Mouse (Mus musculus) forebrain, embryonic 15.5 days (tissue): ENCODE data around the gene Gna15. TPM values are rescaled to one million over a fixed set of nuclear protein-coding genes. Genes with fewer than 3 reads are reported as not detected.

ENCODE experiments used
- ATAC-seq: fragments of 200-750 bp; cut with Nextera tagmentation; replicated peaks from 2 replicates; pipeline ENCODE4 v1.8.0; 2017; ENCODE audit warnings: mild to moderate bottlenecking, moderate TSS enrichment, moderate library complexity
- H3K27ac ChIP-seq: fragments of 300-500 bp; sonication (generic); replicated peaks from 2 replicates; pipeline ENCODE4 v1.5.1; 2015; ENCODE audit warnings: mild to moderate bottlenecking, inconsistent platforms
- H3K27me3 ChIP-seq: fragments of 300-500 bp; sonication (generic); 2 replicates; pipeline ENCODE4 v1.6.1; 2015; ENCODE audit warnings: inconsistent platforms
- H3K36me3 ChIP-seq: fragments of 300-500 bp; sonication (generic); 2 replicates; pipeline ENCODE4 v1.6.1; 2015; ENCODE audit warnings: mild to moderate bottlenecking, inconsistent platforms
- H3K4me1 ChIP-seq: fragments of 300-500 bp; sonication (generic); 2 replicates; pipeline ENCODE4 v1.6.1; 2015; ENCODE audit warnings: inconsistent platforms
- H3K4me2 ChIP-seq: fragments of 300-500 bp; sonication (generic); replicated peaks from 2 replicates; pipeline ENCODE4 v1.6.1; 2015; ENCODE audit warnings: mild to moderate bottlenecking, inconsistent platforms
- H3K4me3 ChIP-seq: fragments of 300-500 bp; sonication (generic); 2 replicates; pipeline ENCODE4 v1.5.1; 2015; ENCODE audit warnings: mild to moderate bottlenecking, inconsistent platforms
- H3K9ac ChIP-seq: fragments of 300-500 bp; sonication (generic); replicated peaks from 2 replicates; pipeline ENCODE4 v1.6.1; 2015; ENCODE audit warnings: mild to moderate bottlenecking, inconsistent platforms
- H3K9me3 ChIP-seq: fragments of 300-500 bp; sonication (generic); 2 replicates; pipeline ENCODE4 v1.6.1; 2016; ENCODE audit warnings: inconsistent platforms
- WGBS: fragments of 180-500 bp; shearing (Covaris S2); methylation state at CpG from one replicate; pipeline ENCODE4 v1.1.7; 2015; ENCODE audit warnings: mixed read lengths; 5-methylcytosine and 5-hydroxymethylcytosine counted together
- polyA plus RNA-seq: library from polyadenylated mRNA; unstranded; fragments of >200 nt; fragmentation: Nextera tagmentation; extraction: Ambion mirVana; gene quantifications from 2 replicates; pipeline ENCODE4 v1.2.1, GENCODE M21; 2015

Gene Gna15
- polyA plus RNA-seq, 1 experiment from 2014 or later: 0.84 TPM

DNA sequence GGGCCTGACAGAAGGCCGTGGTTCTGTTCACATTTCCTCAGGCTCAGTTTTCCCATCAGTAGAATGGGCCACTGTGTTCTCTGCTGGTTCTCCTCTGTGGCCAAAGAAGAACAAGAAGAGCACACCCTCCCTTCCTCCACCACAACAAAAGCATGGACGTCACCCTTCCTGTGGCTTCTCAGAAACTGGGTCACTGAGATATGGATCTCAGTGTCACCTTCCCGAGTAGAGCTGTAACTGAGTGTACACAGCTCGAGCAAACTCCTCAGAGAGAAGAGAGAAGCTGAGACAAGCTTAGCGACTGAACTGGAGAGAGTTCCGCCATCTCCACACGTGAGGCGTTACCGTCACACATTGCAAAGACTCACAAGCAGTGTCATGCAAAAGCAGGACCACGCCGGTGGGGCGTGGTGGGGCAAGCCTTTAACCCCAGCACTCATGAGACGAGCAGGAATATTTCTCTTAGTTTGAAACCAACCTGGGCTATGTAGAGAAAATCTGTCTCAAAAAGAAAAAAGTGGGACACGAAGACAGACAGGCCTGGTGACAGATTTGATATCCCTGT, 13.7 kb downstream of the Gna15 start:
- ATAC-seq: no peak
- no peaks in the 10 kb centered on the region for H3K36me3 ChIP-seq
- no peak overlapping the region for H3K9ac ChIP-seq
- no peak overlapping the region for H3K4me3 ChIP-seq
- H3K9me3 ChIP-seq: no peaks in the 10 kb centered on the region
- WGBS: 80% methylated on average over 14 of the region's 14 CpGs
- 0 out of 2 replicates have a peak, but pooled peaks cover 8% of the 10 kb centered on the region for H3K27me3 ChIP-seq
- no peaks in the 10 kb centered on the region for H3K4me1 ChIP-seq
- H3K4me2 ChIP-seq: no peak overlapping the region
- no peak overlapping the region for H3K27ac ChIP-seq

DNA sequence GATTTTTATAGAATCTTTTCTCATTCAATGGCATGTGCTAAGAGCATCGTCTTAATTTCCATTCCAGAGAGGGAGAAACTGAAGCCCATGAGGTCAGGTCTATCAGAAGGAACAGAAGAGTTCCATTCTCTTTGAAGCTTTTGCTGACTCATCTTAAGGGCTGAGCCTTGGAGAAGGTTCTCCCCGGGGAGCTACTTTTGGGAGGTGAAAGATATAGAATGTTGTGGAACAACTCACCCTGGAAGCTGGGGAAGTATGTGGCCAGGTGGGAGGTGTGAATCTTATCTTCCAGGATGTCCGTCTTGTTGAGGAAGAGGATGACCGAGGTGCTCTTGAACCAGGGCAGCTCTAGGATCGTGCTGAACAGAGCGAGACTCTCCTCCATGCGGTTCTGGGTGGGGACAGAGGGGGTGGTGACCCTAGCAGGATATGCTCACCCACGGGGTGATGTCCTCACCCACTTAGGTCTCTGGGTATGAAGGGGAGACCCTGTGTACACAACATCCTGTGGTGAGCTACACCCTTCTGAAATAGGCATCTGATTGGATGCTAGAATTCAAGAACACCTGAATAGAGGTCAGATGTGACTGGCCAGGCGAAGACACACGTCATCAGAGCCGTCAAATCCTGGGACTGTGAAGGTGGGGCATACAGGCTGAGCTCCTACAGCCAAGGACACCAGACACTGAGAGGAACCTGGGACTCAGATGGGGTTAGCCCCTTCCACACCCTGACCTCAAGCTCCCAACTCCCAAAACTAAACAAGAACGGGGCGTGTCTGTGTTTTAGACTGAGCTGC, 16.1 kb downstream of the Gna15 start:
- no peaks in the 10 kb centered on the region for H3K36me3 ChIP-seq
- no peak overlapping the region for H3K27ac ChIP-seq
- no peak for ATAC-seq
- H3K4me3 ChIP-seq: no peak overlapping the region
- 0 out of 2 replicates have a peak, but pooled peaks cover 8% of the 10 kb centered on the region for H3K27me3 ChIP-seq
- H3K4me2 ChIP-seq: no peak overlapping the region
- H3K9me3 ChIP-seq: no peaks in the 10 kb centered on the region
- H3K9ac ChIP-seq: no peak overlapping the region
- H3K4me1 ChIP-seq: 0 out of 2 replicates have a peak, but pooled peaks cover 1% of the 10 kb centered on the region
- 80% methylated on average over 13 of the region's 13 CpGs for WGBS

DNA sequence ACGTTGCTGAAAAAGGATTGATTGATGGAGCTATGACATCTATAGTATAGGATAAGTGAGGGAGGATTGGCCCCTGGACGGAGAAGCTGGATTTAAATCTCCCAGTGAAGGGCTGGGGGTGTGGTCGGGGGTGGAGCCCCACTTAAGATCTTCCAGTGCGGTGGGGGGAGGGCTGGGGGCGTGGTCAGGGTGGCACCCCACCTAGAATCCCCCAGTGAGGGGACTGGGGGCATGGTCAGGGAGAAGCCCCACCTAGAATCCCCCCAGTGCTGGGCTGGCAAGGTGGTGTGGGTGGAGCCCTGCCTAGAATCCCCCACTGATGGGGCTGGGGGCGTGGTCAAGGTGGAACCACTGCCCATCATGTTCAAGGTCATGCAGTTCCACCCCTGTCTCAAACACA, 16.9 kb downstream of the Gna15 start:
- Histone ChIP-seq H3K27ac (no peak overlapping the region), H3K4me1 (0 out of 2 replicates have a peak, but pooled peaks cover 3% of the 10 kb centered on the region)

DNA sequence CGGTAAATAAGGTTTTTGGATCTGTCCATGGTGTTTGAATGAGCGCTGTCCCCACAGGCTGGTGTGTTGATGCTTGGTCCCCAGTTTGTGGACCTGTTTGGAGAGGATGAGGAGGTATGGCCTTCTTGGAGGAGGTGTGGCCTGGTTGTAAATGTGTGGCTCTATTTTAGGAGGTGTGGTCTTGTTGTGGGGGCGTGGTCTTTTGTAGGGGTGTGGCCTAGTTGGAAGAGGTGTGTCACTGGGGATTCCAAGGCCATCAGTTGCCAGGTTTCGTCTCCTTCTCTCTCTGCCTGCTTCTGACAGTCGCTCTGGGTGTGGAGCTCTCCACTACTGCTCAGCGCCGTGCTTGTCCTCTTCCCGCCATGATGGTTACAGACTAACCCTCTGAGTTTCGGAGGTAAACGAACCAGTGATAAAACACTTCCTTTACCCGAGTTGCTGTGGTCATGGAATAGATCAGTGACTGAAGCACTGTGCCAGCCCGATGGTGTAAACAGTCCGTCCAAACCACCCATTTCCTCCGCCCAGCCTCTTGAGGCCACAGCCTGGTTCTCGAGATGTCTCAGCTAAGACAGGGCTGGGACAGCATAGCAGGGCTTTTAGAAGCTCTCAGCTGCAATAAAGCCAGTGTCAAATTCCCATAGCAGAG, 18.9 kb downstream of the Gna15 start:
- Histone ChIP-seq H3K4me3 (no peak overlapping the region), H3K36me3 (no peaks in the 10 kb centered on the region), H3K4me2 (no peak overlapping the region), H3K9ac (no peak overlapping the region), H3K27ac (no peak overlapping the region), H3K27me3 (no peaks in the 10 kb centered on the region), H3K4me1 (0 out of 2 replicates have a peak, but pooled peaks cover 3% of the 10 kb centered on the region), H3K9me3 (no peaks in the 10 kb centered on the region)
- no peak for ATAC-seq
- WGBS: 81% methylated on average over 15 of the region's 15 CpGs

More for the DNA sequence above, 16.9 kb downstream of the Gna15 start:
- H3K4me2 ChIP-seq: no peak overlapping the region
- 0 out of 2 replicates have a peak, but pooled peaks cover 1% of the 10 kb centered on the region for H3K27me3 ChIP-seq
- no peak overlapping the region for H3K9ac ChIP-seq
- no peak overlapping the region for H3K4me3 ChIP-seq
- no peaks in the 10 kb centered on the region for H3K9me3 ChIP-seq
- ATAC-seq: no peak
- H3K36me3 ChIP-seq: no peaks in the 10 kb centered on the region
- WGBS: 32% methylated on average over 6 of the region's 6 CpGs

DNA sequence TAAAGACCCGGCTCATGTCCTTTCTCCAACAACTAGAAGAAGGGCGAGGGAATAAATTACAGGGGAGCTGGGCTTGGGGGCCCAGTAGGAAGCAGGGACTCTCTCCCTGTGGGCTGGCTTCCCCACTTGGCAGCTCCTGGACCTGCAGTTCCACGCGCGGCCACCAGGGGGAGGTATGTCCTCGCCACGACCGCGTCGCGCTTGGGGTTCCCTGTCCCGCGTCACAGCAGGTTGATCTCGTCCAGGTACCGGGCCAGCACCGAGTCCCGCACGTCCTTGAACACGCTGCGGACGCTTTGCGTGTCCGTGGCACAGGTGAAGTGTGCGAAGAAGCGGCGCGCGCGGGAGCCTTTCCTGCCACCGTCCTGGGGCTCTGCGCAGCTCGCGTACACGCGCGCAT, 21.4 kb downstream of the Gna15 start:
- Histone ChIP-seq H3K4me2 (peak overlapping the region; percentile 60), H3K27me3 (no peaks in the 10 kb centered on the region), H3K9ac (peak overlapping the region; percentile 37; the same call in 1 of the 2 replicates), H3K4me1 (peaks cover 5% of the 10 kb centered on the region; the same call in 1 of the 2 replicates), H3K9me3 (no peaks in the 10 kb centered on the region), H3K36me3 (no peaks in the 10 kb centered on the region), H3K4me3 (peak overlapping the region; percentile 40), H3K27ac (no peak overlapping the region)
- WGBS: 8% methylated on average over 36 of the region's 36 CpGs
- ATAC-seq: peak; percentile 44

DNA sequence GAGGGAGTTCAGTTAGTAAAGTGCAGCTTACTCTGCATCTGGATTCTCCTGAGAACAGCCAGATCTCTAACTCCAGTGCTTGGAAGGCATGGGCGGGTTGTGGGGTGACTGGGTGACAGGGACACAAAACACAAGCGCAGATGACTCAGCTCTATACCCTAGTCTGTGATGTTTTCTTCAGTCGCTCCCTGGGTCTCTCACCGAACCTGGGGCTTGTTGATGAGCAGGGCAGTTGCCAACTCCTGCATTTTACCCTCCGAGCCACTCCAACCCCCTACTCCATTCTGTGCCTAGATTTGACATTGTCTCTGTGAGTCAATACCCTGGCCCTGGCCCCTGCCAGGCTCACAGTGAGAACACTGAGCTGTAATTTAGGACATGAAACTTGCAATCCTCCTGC, 22.2 kb downstream of the Gna15 start:
- no peaks in the 10 kb centered on the region for H3K36me3 ChIP-seq
- 82% methylated on average over 5 of the region's 5 CpGs for WGBS
- ATAC-seq: no peak
- no peak overlapping the region for H3K4me3 ChIP-seq
- H3K27ac ChIP-seq: no peak overlapping the region
- H3K27me3 ChIP-seq: no peaks in the 10 kb centered on the region
- H3K4me2 ChIP-seq: no peak overlapping the region
- H3K4me1 ChIP-seq: peaks cover 13% of the 10 kb centered on the region
- H3K9ac ChIP-seq: no peak overlapping the region
- no peaks in the 10 kb centered on the region for H3K9me3 ChIP-seq

DNA sequence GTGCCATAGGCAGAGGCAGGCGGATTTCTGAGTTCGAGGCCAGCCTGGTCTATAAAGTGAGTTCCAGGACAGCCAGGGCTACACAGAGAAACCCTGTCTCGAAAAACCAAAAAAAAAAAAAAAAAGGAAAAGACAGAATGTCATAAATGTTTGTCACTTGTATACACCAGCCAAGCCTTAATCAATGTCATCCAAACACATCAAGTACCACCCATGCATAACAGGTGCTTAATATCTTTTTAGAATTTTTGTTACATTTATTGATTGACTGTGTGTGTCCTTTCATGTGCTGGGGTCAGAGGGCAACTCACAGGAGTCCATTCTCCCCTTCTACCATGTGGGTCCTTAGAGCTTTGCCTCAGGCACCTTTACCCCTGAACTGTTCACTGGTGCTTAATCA, 24.0 kb downstream of the Gna15 start, which contains the start of gene S1pr4:
Gene S1pr4, minus strand, starts transcription at position 101 of the 400 bp plus-strand sequence.
- Histone ChIP-seq H3K9me3 (no peaks in the 10 kb centered on the region), H3K4me3 (no peak within 1 kb of the TSS), H3K4me1 (peaks cover 21% of the 10 kb centered on the region), H3K9ac (no peak within 1 kb of the TSS), H3K27ac (no peak within 1 kb of the TSS), H3K36me3 (no peaks in the 10 kb centered on the region), H3K27me3 (no peaks in the 10 kb centered on the region), H3K4me2 (no peak within 1 kb of the TSS)
- no peak for ATAC-seq
- WGBS: 83% methylated on average over 3 of the region's 3 CpGs

DNA sequence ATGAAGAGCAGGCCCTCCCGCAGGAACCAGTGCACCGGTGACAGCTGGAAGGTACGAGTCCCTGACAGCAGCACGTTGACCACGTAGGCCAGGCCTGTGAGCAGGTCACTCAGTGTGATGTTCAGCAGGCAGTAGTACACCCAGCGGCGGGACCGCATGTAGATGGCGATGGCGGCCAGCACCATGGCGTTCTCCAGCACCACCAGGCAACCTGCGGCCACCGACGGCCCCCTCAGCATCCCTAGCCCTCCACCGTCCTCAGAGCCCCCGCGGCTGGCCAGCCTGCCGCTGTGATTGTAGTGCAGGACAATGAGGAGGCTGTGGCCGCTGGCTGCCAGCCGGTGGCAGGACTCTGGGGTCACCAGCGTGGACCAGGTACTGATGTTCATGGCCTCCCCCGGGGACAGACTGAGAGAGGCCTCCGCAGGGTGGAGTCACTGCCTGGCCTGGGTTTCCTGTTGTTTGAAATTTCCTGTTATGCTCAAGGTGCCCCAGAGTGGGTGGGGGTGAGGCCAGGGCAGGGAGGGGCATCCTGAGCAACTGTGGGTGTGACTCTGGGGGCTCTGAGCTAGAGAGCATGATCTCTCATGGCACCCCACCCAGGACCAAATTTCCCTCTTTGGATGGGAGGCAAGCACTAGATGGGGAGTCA, 24.6 kb downstream of the Gna15 start:
- no peak overlapping the region for H3K4me2 ChIP-seq
- H3K9me3 ChIP-seq: no peaks in the 10 kb centered on the region
- H3K4me3 ChIP-seq: no peak overlapping the region
- no peaks in the 10 kb centered on the region for H3K36me3 ChIP-seq
- WGBS: 81% methylated on average over 23 of the region's 23 CpGs
- H3K9ac ChIP-seq: no peak overlapping the region
- H3K4me1 ChIP-seq: peaks cover 27% of the 10 kb centered on the region
- no peak overlapping the region for H3K27ac ChIP-seq
- H3K27me3 ChIP-seq: no peaks in the 10 kb centered on the region
- no peak for ATAC-seq

DNA sequence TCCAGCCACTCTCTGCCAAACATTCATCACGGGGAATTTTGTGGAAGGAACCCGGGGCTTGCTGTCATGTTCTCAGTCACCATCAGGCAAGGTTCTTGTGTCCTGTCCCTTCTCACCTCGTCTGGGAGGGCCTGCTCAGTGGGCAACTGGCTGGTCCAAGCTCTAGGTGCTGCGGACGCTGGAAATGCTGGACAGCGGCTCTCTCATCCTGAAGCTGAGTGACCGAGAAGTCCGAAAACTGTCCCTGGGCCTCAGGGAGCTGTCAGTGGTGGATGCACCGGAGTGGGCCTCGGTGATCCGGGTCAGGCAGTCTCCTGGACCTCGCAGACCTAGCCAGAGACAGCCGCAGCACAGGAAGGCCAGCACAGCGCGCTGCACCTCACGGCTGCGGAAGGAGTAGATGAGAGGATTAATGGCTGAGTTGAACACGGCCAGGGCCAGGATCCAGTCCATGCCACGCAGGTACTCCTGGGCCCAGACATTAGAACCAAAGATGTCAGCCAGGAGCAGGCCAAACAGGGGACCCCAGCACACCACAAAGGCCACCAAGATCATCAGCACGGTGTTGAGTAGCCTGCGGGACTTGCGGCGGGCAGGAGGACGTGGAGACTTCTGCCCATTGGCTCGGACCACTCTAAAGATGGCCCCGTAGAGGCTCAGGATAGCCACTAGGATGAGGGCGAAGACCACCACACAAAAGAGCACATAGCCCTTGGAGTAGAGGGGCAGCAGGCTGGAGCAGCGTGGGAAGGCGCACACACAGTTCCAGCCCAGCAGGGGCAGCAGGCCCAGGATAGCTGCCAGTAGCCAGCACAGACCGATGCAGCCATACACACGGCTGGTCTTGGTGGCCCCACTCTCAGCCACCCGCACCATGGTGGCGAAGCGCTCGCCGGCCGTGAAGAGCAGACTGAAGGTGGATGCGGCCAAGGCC, 25.4 kb downstream of the Gna15 start:
- Histone ChIP-seq H3K27ac (no peak overlapping the region), H3K4me3 (no peak overlapping the region), H3K4me2 (no peak overlapping the region), H3K9ac (no peak overlapping the region), H3K4me1 (peaks cover 34% of the 10 kb centered on the region), H3K27me3 (no peaks in the 10 kb centered on the region), H3K36me3 (no peaks in the 10 kb centered on the region), H3K9me3 (no peaks in the 10 kb centered on the region)
- WGBS: 84% methylated on average over 38 of the region's 38 CpGs
- ATAC-seq: no peak

DNA sequence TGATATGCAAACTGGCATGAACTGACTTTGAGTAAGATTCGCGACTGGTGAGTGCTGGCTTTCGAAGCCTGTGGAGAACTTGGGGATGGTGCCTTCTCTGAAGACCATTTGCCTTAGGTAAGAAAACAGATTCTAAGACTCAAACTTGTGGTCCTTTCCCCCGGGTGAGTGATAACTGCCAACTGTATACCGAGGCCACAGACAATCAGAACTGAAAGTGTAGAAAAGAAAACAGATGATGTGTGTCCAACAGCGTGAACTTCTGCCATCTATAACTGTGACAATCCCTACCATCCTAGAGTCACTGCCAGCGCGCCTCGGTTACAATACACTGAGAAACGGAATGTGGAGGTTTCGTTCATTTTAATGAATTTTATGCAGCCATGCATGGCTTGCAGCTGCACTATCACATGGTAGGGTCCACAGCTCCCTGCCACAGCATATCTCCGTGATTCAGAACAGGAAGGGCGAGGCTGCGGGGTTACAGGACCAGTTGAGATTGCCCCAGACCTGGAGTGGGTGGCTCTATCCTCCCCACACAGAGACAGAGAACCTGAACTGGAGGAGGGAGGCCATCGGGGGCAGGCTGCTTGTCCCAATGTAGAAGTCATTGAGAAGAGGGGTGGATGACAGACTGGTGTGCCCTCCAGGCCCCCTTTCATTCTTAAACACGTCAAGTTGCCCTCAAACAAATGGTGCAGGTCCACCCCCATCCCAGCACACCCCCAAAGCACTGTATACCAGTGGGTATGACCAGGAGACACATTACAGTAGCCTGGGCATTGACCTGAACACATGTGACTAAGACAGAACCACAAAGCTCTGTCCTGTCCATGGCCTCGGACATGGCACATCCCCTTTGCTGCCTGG, 26.4 kb downstream of the Gna15 start:
- H3K4me1 ChIP-seq: peaks cover 31% of the 10 kb centered on the region
- peak overlapping the region; percentile 46 for H3K4me2 ChIP-seq
- H3K27ac ChIP-seq: 0 out of 2 replicates have a peak overlapping the region, but pooled peaks have one; percentile 21
- no peak overlapping the region; the same call in 1 of the 2 replicates for H3K9ac ChIP-seq
- no peaks in the 10 kb centered on the region for H3K27me3 ChIP-seq
- ATAC-seq: no peak
- 86% methylated on average over 17 of the region's 17 CpGs for WGBS
- peaks cover 4% of the 10 kb centered on the region; the same call in 1 of the 2 replicates for H3K36me3 ChIP-seq
- H3K9me3 ChIP-seq: no peaks in the 10 kb centered on the region
- peak overlapping the region; percentile 50 for H3K4me3 ChIP-seq
